Mouse (Mus musculus) liver, embryonic 14.5 days (tissue): ENCODE measurements at regions not wholly inside any gene's neighbourhood (a gene's known extent, or its start where the extent isn't known, plus 50 kb on each side); places are given as distances from the start of the nearest gene placed in this dataset.

Source experiments
- ATAC-seq: fragments of 200-750 bp; cut with Nextera tagmentation; 2 replicates; pipeline ENCODE4 v1.8.0; 2017; ENCODE audit warnings: moderate number of reproducible peaks, mild to moderate bottlenecking, moderate library complexity; ENCODE audit not compliant: insufficient read depth
- DNase-seq, 3 experiments: peaks; one replicate each; pipeline ENCODE4 v3.0.0-alpha.2; 2012 to 2013; ENCODE audit warnings: low read depth in 3 of 3, low spot score in 3 of 3
- H3K27ac ChIP-seq: fragments of 300-500 bp; sonication (generic); 2 replicates; pipeline ENCODE4 v1.5.1; 2014; ENCODE audit warnings: moderate library complexity, mild to moderate bottlenecking, control low read depth, inconsistent platforms
- H3K27me3 ChIP-seq: fragments of 300-500 bp; sonication (generic); 2 replicates; pipeline ENCODE4 v1.6.1; 2014; ENCODE audit warnings: mild to moderate bottlenecking, low read length, moderate library complexity; ENCODE audit not compliant: control insufficient read depth, insufficient read depth
- H3K36me3 ChIP-seq: fragments of 300-500 bp; sonication (generic); replicated peaks from 2 replicates; pipeline ENCODE4 v1.6.1; 2014; ENCODE audit warnings: low read depth; ENCODE audit not compliant: control insufficient read depth, insufficient read depth
- H3K4me1 ChIP-seq, 2 experiments: fragments of 200-500 bp in 1 of 2; fragments of 300-500 bp in 1 of 2; sonication (generic) in 1 of 2; replicated peaks; 2 replicates each; pipeline ENCODE4 v1.6.1; 2012 to 2014; ENCODE audit warnings: antibody characterized with exemption in 1 of 2, inconsistent platforms in 1 of 2, low read length in 1 of 2; ENCODE audit not compliant: control insufficient read depth in 2 of 2, insufficient read depth in 2 of 2
- H3K4me2 ChIP-seq: fragments of 300-500 bp; sonication (generic); 2 replicates; pipeline ENCODE4 v1.6.1; 2014; ENCODE audit warnings: low read depth, mild to moderate bottlenecking, control low read depth, moderate library complexity
- H3K4me3 ChIP-seq, 2 experiments: fragments of 200-500 bp in 1 of 2; fragments of 300-500 bp in 1 of 2; sonication (generic) in 1 of 2; 2 replicates each; pipeline ENCODE4 v1.5.1; 2012 to 2014; ENCODE audit warnings: low read depth in 2 of 2, low read length in 2 of 2, mild to moderate bottlenecking in 2 of 2, control low read depth in 1 of 2, inconsistent platforms in 1 of 2, moderate library complexity in 1 of 2; ENCODE audit not compliant: insufficient read depth in 1 of 2
- H3K9ac ChIP-seq: fragments of 300-500 bp; sonication (generic); replicated peaks from 2 replicates; pipeline ENCODE4 v1.6.1; 2014; ENCODE audit warnings: mild to moderate bottlenecking, control low read depth, moderate library complexity
- H3K9me3 ChIP-seq: fragments of 300-500 bp; sonication (generic); 2 replicates; pipeline ENCODE4 v1.6.1; 2016; ENCODE audit warnings: low read length, mixed read lengths; ENCODE audit not compliant: control insufficient read depth
- CTCF ChIP-seq: IDR thresholded peaks from 2 replicates; pipeline ENCODE4 v1.5.1; 2016; ENCODE audit warnings: antibody characterized with exemption, low read depth, control low read depth
- EP300 ChIP-seq: IDR thresholded peaks from 2 replicates; pipeline ENCODE4 v1.6.1; 2016; ENCODE audit warnings: antibody characterized with exemption, low read depth
- WGBS: fragments of 180-500 bp; shearing (Covaris S2); extraction: QIAGEN DNeasy Blood & Tissue Kit; methylation state at CpG from one replicate; pipeline ENCODE4 v1.1.7; 2014; ENCODE audit not compliant: insufficient replicate concordance; 5-methylcytosine and 5-hydroxymethylcytosine counted together

DNA sequence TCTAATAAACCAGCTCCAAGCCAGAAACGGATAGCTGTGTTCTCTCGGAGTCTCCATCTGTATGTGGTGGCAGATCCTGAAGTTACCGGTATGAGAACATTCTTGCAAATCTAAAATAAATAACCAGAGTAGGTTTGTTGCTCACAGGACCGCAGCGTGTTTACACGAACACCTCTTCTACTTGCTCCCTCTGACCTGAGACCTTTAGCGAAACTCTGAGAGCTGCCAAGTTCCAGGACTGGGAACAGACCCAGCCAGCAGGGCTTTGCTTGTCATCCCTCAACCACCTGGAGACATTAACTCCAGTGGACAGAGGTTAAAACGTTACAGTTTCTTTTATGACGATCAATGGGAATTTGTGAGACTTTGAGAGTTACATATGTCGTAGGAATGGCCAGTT is 407.5 kb downstream of the Klf5 start:
- DNase-seq: no peak
- H3K27me3 ChIP-seq: no peaks in the 10 kb centered on the region

DNA sequence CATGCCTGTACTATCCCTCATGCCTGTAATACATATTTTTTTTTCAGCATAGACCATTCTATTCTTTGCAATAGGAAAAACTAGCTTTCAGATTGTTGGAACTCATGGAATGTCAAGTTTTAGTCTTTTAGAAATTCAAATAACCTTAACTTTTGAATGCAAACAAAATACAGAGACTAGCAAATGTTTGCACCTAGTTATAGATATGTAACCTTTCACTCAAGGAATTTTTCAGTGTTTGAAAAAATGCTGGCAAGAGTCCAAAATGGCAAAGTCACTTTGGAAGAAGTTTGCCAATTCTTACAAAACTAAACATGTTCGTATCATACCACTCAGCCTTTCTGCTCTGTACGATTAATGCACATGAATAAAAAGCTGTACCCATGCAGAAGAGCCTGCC is 409.6 kb downstream of the Klf5 start:
- TF ChIP-seq EP300 (no peak), CTCF (no peak)
- H3K27me3 ChIP-seq: no peaks in the 10 kb centered on the region
- H3K4me1 ChIP-seq: no peaks in the 10 kb centered on the region
- no peaks in the 10 kb centered on the region for H3K36me3 ChIP-seq
- no peaks in the 10 kb centered on the region for H3K9me3 ChIP-seq
- ATAC-seq (no peak), DNase-seq (no peak)
- WGBS: 63% methylated on average over 2 of the region's 2 CpGs
- no peak overlapping the region for H3K4me2 ChIP-seq
- H3K9ac ChIP-seq: no peak overlapping the region
- H3K27ac ChIP-seq: no peak overlapping the region
- no peak overlapping the region for H3K4me3 ChIP-seq

More for the DNA sequence above, 407.5 kb downstream of the Klf5 start:
- H3K27ac ChIP-seq: no peak overlapping the region
- no peak overlapping the region for H3K9ac ChIP-seq
- no peaks in the 10 kb centered on the region for H3K4me1 ChIP-seq
- TF ChIP-seq EP300 (no peak), CTCF (no peak)
- no peak overlapping the region for H3K4me2 ChIP-seq
- ATAC-seq: no peak
- no peaks in the 10 kb centered on the region for H3K36me3 ChIP-seq
- WGBS: 68% methylated on average over 10 of the region's 10 CpGs
- H3K4me3 ChIP-seq: no peak overlapping the region
- H3K9me3 ChIP-seq: no peaks in the 10 kb centered on the region

DNA sequence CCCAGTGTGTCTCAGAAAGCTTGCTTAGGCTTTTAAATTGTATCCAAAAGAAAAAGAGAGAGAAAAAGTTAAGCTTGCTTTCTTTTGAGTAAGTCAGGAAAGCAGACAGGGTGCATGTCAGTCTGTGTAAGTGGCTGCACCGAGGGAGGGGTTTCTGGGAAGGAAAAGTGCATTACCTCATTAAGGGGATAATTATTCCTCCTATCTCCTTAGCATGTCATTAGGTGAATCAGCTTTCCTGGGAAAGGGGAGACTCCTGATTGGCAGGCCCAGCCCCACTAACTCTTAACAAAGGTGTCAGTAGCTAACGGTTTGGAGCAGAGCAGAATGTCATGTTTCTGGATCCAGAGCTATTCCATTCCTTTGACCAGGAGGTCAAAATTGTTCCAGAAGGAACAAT is 411.3 kb downstream of the Klf5 start:
- no peak overlapping the region for H3K4me3 ChIP-seq
- no peak for TF ChIP-seq CTCF
- TF ChIP-seq EP300: no peak
- H3K27ac ChIP-seq: no peak overlapping the region
- ATAC-seq (no peak), DNase-seq (no peak)
- H3K9me3 ChIP-seq: no peaks in the 10 kb centered on the region
- H3K4me1 ChIP-seq: no peaks in the 10 kb centered on the region
- no peaks in the 10 kb centered on the region for H3K27me3 ChIP-seq
- H3K4me2 ChIP-seq: no peak overlapping the region
- 40% methylated on average over 2 of the region's 2 CpGs for WGBS
- H3K9ac ChIP-seq: no peak overlapping the region
- H3K36me3 ChIP-seq: no peaks in the 10 kb centered on the region

DNA sequence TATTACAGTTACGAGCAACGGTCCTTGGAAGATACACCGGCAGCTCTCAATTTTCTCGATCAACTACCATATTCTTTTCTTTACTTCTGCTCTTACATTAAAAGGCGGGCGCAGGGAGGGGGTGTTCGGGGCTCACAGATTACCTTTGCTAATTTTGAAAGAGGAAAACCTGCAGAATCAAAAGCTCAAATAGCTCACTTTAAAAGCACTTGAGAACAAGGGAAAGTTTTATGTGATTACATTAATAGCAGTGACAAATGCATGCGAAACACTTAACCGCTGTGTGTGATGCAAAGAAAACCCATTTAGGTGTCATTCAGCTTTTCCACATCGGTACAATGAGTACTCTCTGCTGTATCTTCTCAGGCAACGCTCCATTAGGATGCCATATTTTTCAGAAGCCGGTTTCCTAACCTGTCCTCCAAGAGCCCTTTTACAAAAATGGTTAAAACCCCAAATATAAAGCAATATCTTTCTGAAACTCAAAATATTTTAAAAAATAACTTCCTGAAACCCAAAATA is 412.2 kb downstream of the Klf5 start:
- TF ChIP-seq CTCF (no peak), EP300 (no peak)
- DNase-seq: no peak
- no peaks in the 10 kb centered on the region for H3K4me1 ChIP-seq
- H3K9me3 ChIP-seq: no peaks in the 10 kb centered on the region
- no peak overlapping the region for H3K27ac ChIP-seq
- H3K4me3 ChIP-seq: no peak overlapping the region
- no peak for ATAC-seq
- no peak overlapping the region for H3K9ac ChIP-seq
- H3K36me3 ChIP-seq: no peaks in the 10 kb centered on the region
- 73% methylated on average over 12 of the region's 12 CpGs for WGBS
- no peaks in the 10 kb centered on the region for H3K27me3 ChIP-seq
- H3K4me2 ChIP-seq: no peak overlapping the region

DNA sequence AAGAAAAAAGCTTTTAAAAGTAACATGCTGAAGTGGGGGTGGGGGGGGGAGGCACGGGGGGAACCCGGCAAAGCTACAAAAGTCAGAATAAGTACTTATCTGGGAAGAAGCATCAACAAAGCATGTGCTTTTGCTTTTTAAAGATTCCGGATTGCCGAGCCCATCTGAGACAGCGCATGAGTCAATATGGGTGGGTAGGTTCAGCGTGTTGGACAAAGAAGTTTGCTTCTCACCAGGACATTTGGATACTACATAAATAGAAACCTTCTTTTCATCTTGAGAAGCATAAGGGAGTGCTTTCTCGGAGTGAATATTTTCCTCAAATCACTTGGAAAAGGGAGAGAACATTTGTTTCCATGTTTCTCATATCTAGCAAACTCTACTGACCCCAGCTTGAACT is 414.1 kb downstream of the Klf5 start:
- H3K9ac ChIP-seq: no peak overlapping the region
- no peaks in the 10 kb centered on the region for H3K36me3 ChIP-seq
- H3K4me2 ChIP-seq: no peak overlapping the region
- no peak overlapping the region for H3K27ac ChIP-seq
- no peaks in the 10 kb centered on the region for H3K27me3 ChIP-seq
- DNase-seq (no peak), ATAC-seq (no peak)
- TF ChIP-seq CTCF (no peak), EP300 (no peak)
- WGBS: 70% methylated on average over 7 of the region's 7 CpGs
- H3K4me3 ChIP-seq: no peak overlapping the region
- H3K9me3 ChIP-seq: no peaks in the 10 kb centered on the region
- no peaks in the 10 kb centered on the region for H3K4me1 ChIP-seq
